Mouse (Mus musculus): Measurements from ENCODE around the gene Shd.

DNA sequence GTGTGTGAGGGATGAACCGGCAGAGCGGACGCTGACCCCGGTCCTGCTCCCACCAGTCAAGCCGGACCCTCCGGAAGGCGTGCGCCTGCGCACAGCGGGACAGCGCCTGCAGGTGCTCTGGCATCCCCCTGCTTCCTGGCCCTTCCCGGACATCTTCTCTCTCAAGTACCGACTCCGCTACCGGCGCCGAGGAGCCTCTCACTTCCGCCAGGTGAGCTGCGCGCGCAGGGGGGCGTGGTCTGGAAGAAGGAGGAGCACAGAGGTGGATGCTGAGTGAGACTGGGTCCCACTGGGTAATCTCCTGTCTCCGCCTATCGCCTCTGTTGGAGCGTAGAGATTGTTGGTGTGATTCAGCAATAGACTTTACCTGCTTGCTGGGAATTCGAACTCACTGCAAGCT lies 14.1 kb upstream of the Shd start:
- TF ChIP-seq POLR2A (IDR thresholded peaks at IDR 0.05; ENCODE audit: borderline replicate concordance, insufficient read depth, low read length) = peak; percentile 48; the same call in 1 of the 2 replicates
- TF ChIP-seq CTCF (IDR thresholded peaks at IDR 0.05; ENCODE audit: borderline replicate concordance, insufficient read depth, low read depth, low read length) = no peak
